Mouse (Mus musculus) limb, embryonic 15.5 days (tissue): ENCODE measurements around the gene Echdc1. TPM values are rescaled to one million over a fixed set of nuclear protein-coding genes. Genes with fewer than 3 reads are reported as not detected.
"Not testable (repeated sequence)": the region's sequence is repeated elsewhere in the genome, so short reads cannot be mapped to it uniquely, and the experiment has no call there.

Experiments
- ATAC-seq: fragments of 200-750 bp; cut with Nextera tagmentation; 2 replicates; pipeline ENCODE4 v1.8.0; 2017; ENCODE audit warnings: low read depth, moderate TSS enrichment; ENCODE audit not compliant: insufficient number of reproducible peaks, low FRiP score, low TSS enrichment
- H3K27ac ChIP-seq: fragments of 300-500 bp; sonication (generic); 2 replicates; pipeline ENCODE4 v1.5.1; 2015; ENCODE audit warnings: moderate library complexity, mild to moderate bottlenecking, inconsistent platforms
- H3K27me3 ChIP-seq: fragments of 300-500 bp; sonication (generic); 2 replicates; pipeline ENCODE4 v1.6.1; 2015; ENCODE audit warnings: inconsistent platforms
- H3K36me3 ChIP-seq: fragments of 300-500 bp; sonication (generic); 2 replicates; pipeline ENCODE4 v1.6.1; 2015; ENCODE audit warnings: inconsistent platforms
- H3K4me1 ChIP-seq: fragments of 300-500 bp; sonication (generic); 2 replicates; pipeline ENCODE4 v1.6.1; 2015; ENCODE audit warnings: inconsistent platforms
- H3K4me2 ChIP-seq: fragments of 300-500 bp; sonication (generic); 2 replicates; pipeline ENCODE4 v1.6.1; 2015; ENCODE audit warnings: mild to moderate bottlenecking, inconsistent platforms
- H3K4me3 ChIP-seq: fragments of 300-500 bp; sonication (generic); 2 replicates; pipeline ENCODE4 v1.5.1; 2015; ENCODE audit warnings: mild to moderate bottlenecking, inconsistent platforms
- H3K9ac ChIP-seq: fragments of 300-500 bp; sonication (generic); 2 replicates; pipeline ENCODE4 v1.6.1; 2015; ENCODE audit warnings: inconsistent platforms
- H3K9me3 ChIP-seq: fragments of 300-500 bp; sonication (generic); 2 replicates; pipeline ENCODE4 v1.6.1; 2016; ENCODE audit warnings: inconsistent platforms
- WGBS: fragments of 180-500 bp; shearing (Covaris S2); methylation state at CpG from one replicate; pipeline ENCODE4 v1.1.7; 2015; 5-methylcytosine and 5-hydroxymethylcytosine counted together
- polyA plus RNA-seq: library from polyadenylated mRNA; unstranded; fragments of >200 nt; fragmentation: Nextera tagmentation; extraction: Ambion mirVana; gene quantifications from 2 replicates; pipeline ENCODE4 v1.2.1, GENCODE M21; 2015

The Echdc1 gene
- polyA plus RNA-seq, 1 experiment from 2014 or later: 29.7 TPM

DNA sequence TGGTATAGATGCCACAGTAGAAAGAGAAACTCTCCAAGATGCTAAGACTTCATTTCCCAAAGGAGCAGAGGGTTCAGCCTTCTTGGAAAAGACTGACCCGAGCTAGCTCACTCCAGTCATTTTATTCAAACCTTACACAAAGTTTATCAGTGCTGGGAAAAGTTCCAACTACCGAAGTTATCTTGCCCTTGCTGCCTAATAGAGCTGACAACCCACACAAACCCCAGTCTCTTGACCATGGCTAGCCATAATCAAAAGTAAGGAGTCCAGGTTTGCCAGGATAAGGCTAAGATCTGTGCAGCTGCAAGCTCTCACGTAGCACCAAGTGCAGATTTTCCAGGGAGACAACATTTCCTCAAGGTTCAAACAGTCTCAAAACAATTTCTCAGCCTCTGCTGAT lies 39.6 kb downstream of the Echdc1 start:
- Histone ChIP-seq H3K36me3 (peaks cover 12% of the 10 kb centered on the region), H3K27me3 (no peaks in the 10 kb centered on the region), H3K4me1 (no peaks in the 10 kb centered on the region), H3K4me2 (no peak overlapping the region), H3K27ac (no peak overlapping the region), H3K9ac (no peak overlapping the region), H3K9me3 (no peaks in the 10 kb centered on the region), H3K4me3 (no peak overlapping the region)
- ATAC-seq: no peak
- WGBS: 84% methylated on average over 3 of the region's 3 CpGs

DNA sequence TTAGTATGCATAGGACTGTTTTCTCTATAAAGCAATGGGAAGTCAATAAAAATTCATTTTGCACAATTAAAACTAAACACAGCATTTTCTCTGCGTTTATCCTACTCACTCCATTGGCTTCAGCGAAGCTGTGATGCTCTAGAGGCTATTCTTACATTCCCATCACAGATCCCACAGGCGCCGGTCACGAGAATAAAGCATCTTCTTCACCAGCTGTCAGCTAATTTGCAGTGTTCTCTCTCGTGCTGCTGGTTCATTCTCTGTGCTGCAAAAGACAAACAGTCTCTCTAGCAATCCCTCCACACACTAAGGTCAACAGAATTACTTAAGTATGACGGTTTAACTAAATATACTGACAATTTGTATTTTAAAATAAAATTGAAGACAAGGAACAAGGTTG lies 41.2 kb downstream of the Echdc1 start:
- H3K27ac ChIP-seq: no peak overlapping the region
- no peaks in the 10 kb centered on the region for H3K27me3 ChIP-seq
- H3K4me2 ChIP-seq: no peak overlapping the region
- no peaks in the 10 kb centered on the region for H3K4me1 ChIP-seq
- no peak overlapping the region for H3K4me3 ChIP-seq
- no peak overlapping the region for H3K9ac ChIP-seq
- WGBS: 78% methylated on average over 7 of the region's 7 CpGs
- H3K36me3 ChIP-seq: peaks cover 10% of the 10 kb centered on the region; the same call in 1 of the 2 replicates
- H3K9me3 ChIP-seq: no peaks in the 10 kb centered on the region
- no peak for ATAC-seq

DNA sequence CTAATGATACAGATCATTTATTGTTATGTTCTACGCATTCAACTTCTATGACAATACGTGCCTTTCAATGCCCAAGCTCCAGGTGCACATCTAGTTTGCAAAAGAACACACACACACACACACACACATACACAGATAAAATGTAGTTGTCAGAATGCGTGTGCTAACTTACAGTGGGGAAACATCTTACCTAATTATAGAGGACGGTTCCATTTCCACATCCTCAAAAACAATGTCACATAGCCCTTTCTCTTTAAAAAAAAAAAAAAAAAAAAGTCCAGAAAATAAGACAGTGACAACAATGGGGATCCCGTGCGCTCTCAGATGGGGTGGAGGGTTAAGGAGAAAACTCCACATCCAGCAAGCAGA lies 48.1 kb downstream of the Echdc1 start:
- H3K9ac ChIP-seq: peak overlapping the region; percentile 99
- H3K36me3 ChIP-seq: no peaks in the 10 kb centered on the region
- H3K27ac ChIP-seq: peak overlapping the region; percentile 100
- no peaks in the 10 kb centered on the region for H3K9me3 ChIP-seq
- H3K4me3 ChIP-seq: peak overlapping the region; percentile 83
- peaks cover 4% of the 10 kb centered on the region; the same call in 1 of the 2 replicates for H3K4me1 ChIP-seq
- no peaks in the 10 kb centered on the region for H3K27me3 ChIP-seq
- H3K4me2 ChIP-seq: peak overlapping the region; percentile 50
- WGBS: 2% methylated on average over 6 of the region's 6 CpGs
- no peak for ATAC-seq

DNA sequence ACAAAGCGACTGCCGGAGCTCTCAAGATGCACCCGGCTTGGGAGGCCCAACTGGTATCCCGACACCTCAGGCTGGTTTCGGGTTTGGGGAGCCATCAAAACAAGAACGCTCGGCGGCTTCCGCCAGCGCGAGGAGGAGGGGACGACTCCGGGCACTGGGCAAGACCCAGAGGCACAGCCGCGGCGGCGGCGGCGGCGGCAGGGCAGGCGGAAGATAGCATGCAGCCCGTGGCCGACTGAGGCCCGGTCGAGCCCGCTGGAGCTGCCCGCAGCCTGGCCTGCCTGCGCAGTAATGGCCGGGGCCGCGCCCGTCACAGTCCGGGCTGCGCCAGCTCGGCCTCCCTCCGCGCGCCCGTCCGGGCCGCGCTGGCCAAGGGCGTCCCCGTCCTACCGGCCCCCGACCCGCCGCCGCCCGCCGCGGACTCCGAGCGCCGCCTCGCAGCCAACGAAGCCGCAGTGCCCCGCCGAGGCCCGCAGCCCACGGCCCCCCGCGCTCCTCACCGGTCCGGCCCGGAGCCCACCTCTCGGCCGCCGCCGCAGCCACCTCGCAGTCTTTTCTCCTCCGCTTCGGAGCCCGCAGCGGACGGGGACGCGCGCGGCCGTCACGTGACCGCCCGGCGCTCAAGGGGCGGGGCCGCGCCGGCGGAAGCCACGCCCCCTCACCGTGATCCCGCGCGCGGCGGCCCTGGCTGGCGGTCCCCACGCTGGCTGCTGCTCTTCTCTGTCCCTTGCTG lies 48.7 kb downstream of the Echdc1 start:
- peak overlapping the region; percentile 50 for H3K4me2 ChIP-seq
- peak overlapping the region; percentile 83 for H3K4me3 ChIP-seq
- H3K27me3 ChIP-seq: no peaks in the 10 kb centered on the region
- WGBS: under 1% methylated on average over 75 of the region's 100 CpGs
- no peaks in the 10 kb centered on the region for H3K36me3 ChIP-seq
- no peaks in the 10 kb centered on the region for H3K9me3 ChIP-seq
- ATAC-seq: peak; percentile 95
- H3K4me1 ChIP-seq: peaks cover 4% of the 10 kb centered on the region; the same call in 1 of the 2 replicates
- H3K9ac ChIP-seq: peak overlapping the region; percentile 99
- H3K27ac ChIP-seq: peak overlapping the region; percentile 100

DNA sequence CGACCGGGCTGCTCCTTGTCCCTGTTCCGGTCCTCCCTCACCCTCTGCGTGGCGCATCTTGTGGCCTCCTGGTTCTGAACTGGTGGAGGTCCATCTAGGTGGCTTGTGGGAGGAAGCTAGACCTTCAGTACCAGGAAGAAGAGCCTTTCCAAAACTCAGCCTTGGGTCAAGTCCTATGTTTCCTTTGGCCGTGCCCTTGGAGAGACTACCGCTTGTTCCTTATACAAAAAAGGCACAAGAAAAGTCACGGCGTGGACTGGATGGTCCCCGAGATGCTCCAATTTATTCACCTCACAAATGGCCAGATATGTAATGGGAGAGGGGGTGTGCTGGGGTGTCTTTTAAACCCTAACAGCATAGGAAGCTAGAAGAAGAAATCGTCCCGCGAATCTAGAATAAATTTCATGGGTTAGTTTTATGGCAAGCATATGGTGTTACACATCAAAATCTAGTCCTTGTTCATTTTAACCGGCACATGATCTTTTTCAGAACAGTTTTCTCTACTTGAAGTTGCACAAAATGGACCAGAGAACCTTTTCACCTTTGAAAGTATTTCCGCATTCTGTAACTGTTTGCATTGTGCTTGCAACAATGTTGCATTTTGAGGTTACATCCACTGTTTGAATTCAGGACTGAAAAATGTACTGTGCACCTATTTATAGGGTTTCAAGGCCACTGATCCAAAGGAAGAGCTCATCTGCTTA lies 49.4 kb downstream of the Echdc1 start, which contains the start of gene Rnf146:
Gene Rnf146, minus strand, starts transcription at position 246 of the 704 bp plus-strand sequence.
- Histone ChIP-seq H3K9ac (peak within 1 kb of the TSS; percentile 99), H3K27ac (peak within 1 kb of the TSS; percentile 100), H3K27me3 (no peaks in the 10 kb centered on the region), H3K4me2 (peak within 1 kb of the TSS; percentile 50), H3K4me3 (peak within 1 kb of the TSS; percentile 83), H3K9me3 (no peaks in the 10 kb centered on the region), H3K4me1 (peaks cover 4% of the 10 kb centered on the region; the same call in 1 of the 2 replicates), H3K36me3 (no peaks in the 10 kb centered on the region)
- ATAC-seq: no peak; the same call in 1 of the 2 replicates
- 6% methylated on average over 15 of the region's 15 CpGs for WGBS

DNA sequence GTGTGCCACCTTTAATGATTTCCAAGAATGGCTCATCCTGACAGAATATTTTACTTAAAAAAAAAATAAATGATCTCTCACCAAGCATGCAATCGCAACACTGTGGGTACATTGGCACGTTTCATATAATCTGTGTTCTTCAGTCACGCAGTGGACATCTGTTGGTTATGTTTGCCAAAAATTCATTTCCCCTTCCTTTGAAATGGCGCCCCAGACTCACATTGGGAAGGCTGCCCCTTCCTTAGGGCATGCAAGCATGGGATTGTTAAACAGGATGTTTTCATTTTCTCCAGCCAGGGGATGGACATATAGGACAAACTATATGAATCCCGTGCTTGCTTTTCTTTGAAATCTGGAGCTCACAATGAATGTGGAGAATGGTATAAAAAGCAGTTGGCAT lies 61.1 kb downstream of the Echdc1 start:
- WGBS: 79% methylated on average over 5 of the region's 5 CpGs
- no peaks in the 10 kb centered on the region for H3K9me3 ChIP-seq
- no peaks in the 10 kb centered on the region for H3K27me3 ChIP-seq
- no peak overlapping the region for H3K27ac ChIP-seq
- H3K4me2 ChIP-seq: no peak overlapping the region
- H3K4me3 ChIP-seq: no peak overlapping the region
- ATAC-seq: no peak
- no peak overlapping the region for H3K9ac ChIP-seq
- H3K4me1 ChIP-seq: no peaks in the 10 kb centered on the region
- H3K36me3 ChIP-seq: no peaks in the 10 kb centered on the region

DNA sequence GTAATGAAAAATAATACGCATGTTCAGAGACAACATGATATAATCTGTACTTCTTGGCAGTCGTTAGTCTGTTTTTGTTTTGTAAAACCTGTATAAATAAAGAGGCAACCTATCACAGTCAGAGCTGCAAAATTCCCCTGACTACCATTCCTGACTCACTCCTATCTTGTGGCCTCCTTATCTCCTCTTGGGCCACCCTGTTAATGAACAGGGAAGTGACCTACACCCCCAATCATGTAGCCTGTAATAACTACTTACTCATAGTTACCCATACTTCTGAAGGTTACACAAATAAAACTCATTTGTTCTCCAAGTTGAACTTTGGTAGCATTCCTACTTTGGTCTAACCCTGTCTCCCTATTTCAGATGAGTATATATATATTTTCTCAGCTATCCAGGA lies 68.6 kb downstream of the Echdc1 start:
- ATAC-seq: no peak
- Histone ChIP-seq H3K4me3 (no peak overlapping the region), H3K36me3 (no peaks in the 10 kb centered on the region), H3K27me3 (no peaks in the 10 kb centered on the region), H3K4me2 (no peak overlapping the region), H3K9ac (no peak overlapping the region), H3K27ac (no peak overlapping the region), H3K4me1 (no peaks in the 10 kb centered on the region), H3K9me3 (no peaks in the 10 kb centered on the region)
- WGBS: 83% methylated on average over 2 of the region's 2 CpGs

DNA sequence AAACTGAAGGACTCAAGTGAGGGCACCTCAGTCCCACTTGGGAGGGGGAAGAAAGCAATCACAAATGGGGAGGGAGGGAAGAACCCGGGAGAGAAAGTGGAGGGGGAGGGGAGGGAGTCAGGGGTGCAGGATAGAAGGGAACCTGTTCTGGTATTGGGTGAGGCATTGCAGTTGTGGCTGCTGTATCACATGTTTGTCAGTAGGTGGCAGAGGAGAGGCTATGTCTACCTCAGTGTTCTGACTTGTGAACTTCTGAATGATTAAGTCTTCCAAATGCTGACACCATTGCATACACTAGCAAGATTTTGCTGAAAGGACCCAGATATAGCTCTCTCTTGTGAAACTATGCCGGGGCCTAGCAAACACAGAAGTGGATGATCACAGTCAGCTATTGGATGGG lies 81.9 kb downstream of the Echdc1 start:
- WGBS: 76% methylated on average over 2 of the region's 2 CpGs
- not testable (repeated sequence) for ATAC-seq, H3K4me2 ChIP-seq, H3K9ac ChIP-seq, H3K4me1 ChIP-seq, H3K27ac ChIP-seq, H3K27me3 ChIP-seq, H3K9me3 ChIP-seq, H3K4me3 ChIP-seq, H3K36me3 ChIP-seq

Other genes starting within 250 kb of the Echdc1 start
- 0.69 and 1.3 TPM in 2 replicates for gene Soga3, start 169.3 kb upstream of the Echdc1 start, polyA plus RNA-seq
- gene Gm49353, start 114.2 kb upstream of the Echdc1 start, polyA plus RNA-seq: 0.34 and 0.51 TPM in 2 replicates
- 1.4 and 2.0 TPM in 2 replicates for gene 9330159F19Rik, start 101.6 kb upstream of the Echdc1 start, polyA plus RNA-seq
- gene Rnf146, start 49.3 kb downstream of the Echdc1 start, polyA plus RNA-seq: 50.5 and 62.2 TPM in 2 replicates
- gene Rspo3, start 222.7 kb downstream of the Echdc1 start, polyA plus RNA-seq: 18.1 and 18.6 TPM in 2 replicates